Mouse (Mus musculus) intestine, embryonic 14.5 days (tissue): ENCODE measurements around the gene Wnt3a. TPM values are rescaled to one million over a fixed set of nuclear protein-coding genes. Genes with fewer than 3 reads are reported as not detected.
A peak's percentile ranks its signal among the peaks of the same experiment; 100 is the strongest.
"Not testable (repeated sequence)": the region's sequence is repeated elsewhere in the genome, so short reads cannot be mapped to it uniquely, and the experiment has no call there.

Source experiments
- ATAC-seq: fragments of 200-750 bp; cut with Nextera tagmentation; replicated peaks from 2 replicates; pipeline ENCODE4 v1.8.0; 2017; ENCODE audit warnings: low read depth, moderate number of reproducible peaks, moderate TSS enrichment, moderate library complexity; ENCODE audit not compliant: low FRiP score, low TSS enrichment
- DNase-seq: peaks from one replicate; pipeline ENCODE4 v3.0.0-alpha.2; 2018; ENCODE audit warnings: low spot score
- H3K27ac ChIP-seq: fragments of 300-500 bp; sonication (generic); 2 replicates; pipeline ENCODE4 v1.5.1; 2014; ENCODE audit warnings: low read depth, mild to moderate bottlenecking, control low read depth
- H3K27me3 ChIP-seq: fragments of 300-500 bp; sonication (generic); replicated peaks from 2 replicates; pipeline ENCODE4 v1.6.1; 2014; ENCODE audit warnings: low read length, control low read depth; ENCODE audit not compliant: control insufficient read depth, insufficient read depth
- H3K36me3 ChIP-seq: fragments of 300-500 bp; sonication (generic); 2 replicates; pipeline ENCODE4 v1.6.1; 2014; ENCODE audit warnings: low read length, control low read depth; ENCODE audit not compliant: control insufficient read depth, insufficient read depth
- H3K4me1 ChIP-seq: fragments of 300-500 bp; sonication (generic); replicated peaks from 2 replicates; pipeline ENCODE4 v1.6.1; 2014; ENCODE audit warnings: low read length, control low read depth, mixed read lengths; ENCODE audit not compliant: control insufficient read depth, insufficient read depth
- H3K4me2 ChIP-seq: fragments of 300-500 bp; sonication (generic); 2 replicates; pipeline ENCODE4 v1.6.1; 2014; ENCODE audit warnings: low read length
- H3K4me3 ChIP-seq: fragments of 300-500 bp; sonication (generic); 2 replicates; pipeline ENCODE4 v1.5.1; 2014; ENCODE audit warnings: low read depth, low read length, control low read depth, mixed read lengths
- H3K9ac ChIP-seq: fragments of 300-500 bp; sonication (generic); 2 replicates; pipeline ENCODE4 v1.6.1; 2014; ENCODE audit warnings: mild to moderate bottlenecking, low read length
- H3K9me3 ChIP-seq: fragments of 300-500 bp; sonication (generic); 2 replicates; pipeline ENCODE4 v1.6.1; 2016; ENCODE audit warnings: low read length, control low read depth; ENCODE audit not compliant: control insufficient read depth
- WGBS: fragments of 180-500 bp; shearing (Covaris S2); extraction: QIAGEN DNeasy Blood & Tissue Kit; methylation state at CpG from one replicate; pipeline ENCODE4 v1.1.7; 2014; 5-methylcytosine and 5-hydroxymethylcytosine counted together
- polyA plus RNA-seq: library from polyadenylated mRNA; unstranded; fragments of >200 nt; fragmentation: Nextera tagmentation; extraction: Ambion mirVana; gene quantifications from 2 replicates; pipeline ENCODE4 v1.2.1, GENCODE M21; 2014

Gene Wnt3a
- polyA plus RNA-seq, 1 experiment from 2014 or later, result not detected

DNA sequence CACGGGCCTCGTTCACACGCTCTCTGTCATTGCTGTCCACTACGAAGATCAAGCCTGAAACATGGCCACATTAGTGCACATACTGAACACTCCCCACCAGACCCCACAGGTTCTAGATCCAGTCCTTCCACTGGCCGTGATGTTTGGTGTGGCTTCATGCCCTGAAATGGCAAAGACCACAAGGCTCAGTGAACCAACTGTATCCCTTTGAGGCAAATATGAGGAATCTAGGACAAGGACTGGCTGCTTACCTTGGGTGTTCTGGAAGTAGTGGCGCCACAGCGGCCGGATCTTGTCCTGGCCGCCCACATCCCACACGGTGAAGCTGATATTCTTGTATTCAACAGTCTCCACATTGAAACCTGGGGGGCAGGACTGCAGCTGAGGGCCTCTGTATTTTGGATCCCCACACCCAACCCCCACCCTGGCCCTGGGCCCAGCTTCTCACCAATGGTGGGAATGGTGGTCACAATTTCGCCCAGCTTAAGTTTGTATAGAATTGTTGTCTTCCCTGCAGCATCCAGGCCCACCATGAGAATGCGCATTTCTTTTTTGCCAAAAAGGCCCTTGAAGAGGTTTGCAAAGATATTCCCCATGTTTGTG lies 77.6 kb downstream of the Wnt3a start:
- ATAC-seq (no peak), DNase-seq (no peak)
- Histone ChIP-seq H3K9ac (no peak overlapping the region), H3K4me1 (peaks cover 10% of the 10 kb centered on the region; the same call in 1 of the 2 replicates), H3K4me3 (no peak overlapping the region), H3K27ac (no peak overlapping the region), H3K27me3 (no peaks in the 10 kb centered on the region), H3K4me2 (no peak overlapping the region), H3K36me3 (peaks cover 50% of the 10 kb centered on the region), H3K9me3 (no peaks in the 10 kb centered on the region)
- WGBS, result 89% methylated on average over 12 of the region's 12 CpGs

DNA sequence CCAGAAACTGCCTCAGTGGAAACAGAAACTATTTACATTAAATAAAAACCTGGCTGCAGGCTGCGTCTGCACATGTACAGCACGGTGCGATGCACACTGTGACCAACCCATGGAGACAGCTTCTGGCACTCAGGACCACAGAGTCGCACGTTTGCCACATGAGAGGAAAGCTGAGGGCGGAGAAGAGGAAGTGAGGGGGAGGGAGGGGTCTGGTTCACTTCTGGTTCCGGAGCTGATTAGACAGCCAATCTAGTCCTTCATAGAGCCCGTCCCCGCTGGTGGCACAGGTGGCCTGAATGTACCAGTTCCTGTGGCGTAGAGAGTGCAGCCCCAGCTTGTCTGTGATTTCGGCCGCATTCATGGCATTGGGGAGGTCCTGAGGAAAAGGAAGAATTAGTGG lies 78.2 kb downstream of the Wnt3a start:
- not testable (repeated sequence) for H3K27ac ChIP-seq, H3K27me3 ChIP-seq, H3K4me3 ChIP-seq, DNase-seq, H3K9ac ChIP-seq, H3K9me3 ChIP-seq, H3K4me2 ChIP-seq, ATAC-seq
- peaks cover 45% of the 10 kb centered on the region for H3K36me3 ChIP-seq
- 80% methylated on average over 12 of the region's 12 CpGs for WGBS
- peaks cover 10% of the 10 kb centered on the region; the same call in 1 of the 2 replicates for H3K4me1 ChIP-seq

DNA sequence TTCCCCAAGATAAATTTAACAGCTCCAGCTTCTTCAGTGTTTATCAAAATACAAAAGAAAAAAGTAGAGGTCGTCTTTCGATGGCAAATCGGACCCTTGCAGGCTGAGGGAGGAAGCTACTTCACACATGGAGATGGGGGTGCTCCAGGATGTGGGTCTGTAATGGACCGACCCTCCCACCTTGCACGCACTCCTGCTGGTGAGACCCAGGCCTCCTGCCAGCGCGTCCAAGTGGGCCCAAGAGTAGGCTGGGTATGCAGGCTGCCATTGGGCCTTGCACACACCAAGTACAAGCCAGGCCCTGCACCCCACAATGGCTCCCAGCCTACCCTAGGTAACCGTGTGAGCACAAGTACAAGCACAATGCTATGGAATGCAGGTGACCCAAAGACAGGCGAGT lies 79.0 kb downstream of the Wnt3a start:
- Histone ChIP-seq H3K4me1 (peaks cover 10% of the 10 kb centered on the region; the same call in 1 of the 2 replicates), H3K36me3 (peaks cover 50% of the 10 kb centered on the region)
- not testable (repeated sequence) for H3K27me3 ChIP-seq, H3K4me2 ChIP-seq, H3K27ac ChIP-seq, DNase-seq, H3K9ac ChIP-seq, ATAC-seq, H3K4me3 ChIP-seq, H3K9me3 ChIP-seq
- WGBS, result 89% methylated on average over 9 of the region's 9 CpGs

DNA sequence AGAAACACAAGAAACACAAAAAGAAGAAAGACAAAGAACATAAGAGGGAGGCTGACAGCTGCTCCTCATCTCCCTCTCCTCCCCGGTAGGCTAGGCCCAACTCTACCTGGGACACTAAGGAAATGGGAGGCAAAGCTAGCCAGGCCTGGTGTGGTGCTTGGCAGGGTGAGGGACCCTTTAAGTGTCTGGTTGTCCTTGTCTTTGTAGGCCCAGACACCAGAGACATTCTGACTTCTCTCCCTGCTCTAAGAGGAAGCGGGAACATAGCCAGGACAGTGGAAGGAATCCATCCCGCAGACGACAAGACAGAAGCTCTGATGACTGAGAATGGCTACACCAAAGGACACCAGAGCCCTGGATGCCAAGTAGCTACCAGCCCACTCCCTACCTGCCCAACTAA lies 80.5 kb downstream of the Wnt3a start:
- Histone ChIP-seq H3K4me1 (peaks cover 10% of the 10 kb centered on the region; the same call in 1 of the 2 replicates), H3K27me3 (no peaks in the 10 kb centered on the region), H3K9ac (no peak overlapping the region), H3K4me2 (no peak overlapping the region), H3K4me3 (no peak overlapping the region), H3K9me3 (no peaks in the 10 kb centered on the region), H3K36me3 (peaks cover 64% of the 10 kb centered on the region), H3K27ac (0 out of 2 replicates have a peak overlapping the region, but pooled peaks have one; percentile 19)
- 89% methylated on average over 4 of the region's 4 CpGs for WGBS
- ATAC-seq (no peak), DNase-seq (no peak)

DNA sequence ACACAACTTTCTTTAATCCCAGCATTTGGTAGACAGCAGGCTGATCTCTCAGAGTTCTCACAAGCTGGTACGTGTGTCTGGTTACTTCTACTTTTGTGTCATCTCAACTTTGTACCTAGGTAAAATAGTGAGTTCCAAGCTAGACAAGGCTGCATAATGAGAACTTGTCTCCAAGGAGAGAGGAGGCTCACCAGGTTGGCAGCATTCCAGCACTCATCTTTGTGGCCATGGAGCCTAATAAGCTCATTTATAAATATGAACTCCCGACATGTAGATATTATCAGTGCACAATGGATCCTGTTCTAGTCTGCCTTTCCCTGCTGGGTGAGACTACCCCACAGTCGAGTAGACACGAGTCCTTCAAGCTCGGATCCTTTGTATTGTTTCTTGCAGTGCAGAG lies 81.0 kb downstream of the Wnt3a start:
- no peak for DNase-seq
- Histone ChIP-seq H3K4me1 (peaks cover 10% of the 10 kb centered on the region; the same call in 1 of the 2 replicates), H3K4me2 (peak overlapping the region; percentile 58; the same call in 1 of the 2 replicates), H3K27ac (0 out of 2 replicates have a peak overlapping the region, but pooled peaks have one; percentile 19), H3K27me3 (no peaks in the 10 kb centered on the region), H3K4me3 (peak overlapping the region; percentile 86; the same call in 1 of the 2 replicates), H3K36me3 (peaks cover 64% of the 10 kb centered on the region), H3K9ac (no peak overlapping the region), H3K9me3 (no peaks in the 10 kb centered on the region)
- no peak for ATAC-seq
- 71% methylated on average over 5 of the region's 5 CpGs for WGBS

DNA sequence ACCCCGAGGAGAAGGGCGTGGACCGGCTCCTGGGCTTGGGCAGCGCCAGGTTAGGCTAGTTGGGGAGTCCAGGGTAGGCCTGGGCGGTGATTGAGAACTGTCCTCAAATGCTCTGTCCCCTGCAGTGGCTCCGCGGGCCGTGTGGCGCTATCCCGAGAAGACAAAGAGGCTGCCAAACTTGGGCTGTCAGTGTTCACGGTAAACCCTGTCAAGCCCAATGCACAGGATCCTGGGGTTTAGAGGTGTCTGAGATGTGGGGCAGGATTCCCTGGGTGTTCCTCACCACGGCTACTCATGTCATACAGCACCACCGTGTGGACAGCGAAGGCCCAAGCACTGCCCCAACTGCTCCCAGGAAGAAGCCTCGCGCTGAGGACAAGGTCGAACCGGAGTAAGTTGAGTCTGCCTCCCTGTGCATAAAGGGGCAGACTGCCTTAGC lies 81.5 kb downstream of the Wnt3a start:
- Histone ChIP-seq H3K4me1 (peaks cover 10% of the 10 kb centered on the region; the same call in 1 of the 2 replicates), H3K36me3 (peaks cover 64% of the 10 kb centered on the region), H3K9me3 (no peaks in the 10 kb centered on the region), H3K27ac (peak overlapping the region; percentile 93; the same call in 1 of the 2 replicates), H3K9ac (peak overlapping the region; percentile 87), H3K4me3 (peak overlapping the region; percentile 86), H3K27me3 (no peaks in the 10 kb centered on the region), H3K4me2 (peak overlapping the region; percentile 58)
- WGBS, result 10% methylated on average over 18 of the region's 18 CpGs
- peak; percentile 65 for ATAC-seq
- peak; percentile 89 for DNase-seq

DNA sequence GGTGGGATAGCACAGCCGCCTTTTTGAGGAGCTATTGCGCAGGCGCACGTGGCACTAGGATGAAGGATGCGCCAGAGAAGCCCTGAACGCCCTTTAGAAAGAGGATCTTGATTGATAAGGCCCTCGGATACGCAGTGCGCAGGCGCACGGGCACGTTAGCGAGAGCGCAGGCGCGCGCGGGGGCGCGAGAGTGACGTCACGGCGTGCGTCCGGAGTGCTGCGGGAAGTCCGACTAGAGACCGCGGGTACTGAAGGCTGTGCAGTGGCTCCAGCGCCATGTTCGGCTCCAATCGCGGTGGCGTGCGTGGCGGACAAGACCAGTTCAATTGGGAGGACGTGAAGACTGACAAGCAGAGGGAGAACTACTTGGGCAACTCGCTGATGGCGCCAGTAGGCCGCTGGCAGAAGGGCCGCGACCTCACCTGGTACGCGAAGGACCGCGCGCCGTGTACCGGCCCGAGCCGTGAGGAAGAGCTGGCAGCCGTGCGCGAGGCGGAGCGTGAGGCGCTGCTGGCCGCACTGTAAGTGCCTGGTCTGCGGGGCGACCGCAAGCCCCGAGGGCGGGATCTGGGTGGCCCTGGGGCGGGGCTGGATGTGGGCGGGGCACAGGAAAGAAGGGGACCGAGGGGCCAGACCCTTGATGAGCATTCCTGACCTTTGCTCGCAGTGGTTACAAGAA lies 82.3 kb downstream of the Wnt3a start, which contains the start of gene 2310033P09Rik:
2310033P09Rik (plus strand) TSS at position 169 of the 679 bp plus-strand sequence.
- under 1% methylated on average over 64 of the region's 67 CpGs for WGBS
- H3K4me1 ChIP-seq, result peaks cover 10% of the 10 kb centered on the region; the same call in 1 of the 2 replicates
- H3K9me3 ChIP-seq, result no peaks in the 10 kb centered on the region
- peak within 1 kb of the TSS; percentile 87 for H3K9ac ChIP-seq
- no peaks in the 10 kb centered on the region for H3K27me3 ChIP-seq
- peak within 1 kb of the TSS; percentile 93 for H3K27ac ChIP-seq
- ATAC-seq, result peak; percentile 83
- peak within 1 kb of the TSS; percentile 58 for H3K4me2 ChIP-seq
- peak within 1 kb of the TSS; percentile 86 for H3K4me3 ChIP-seq
- DNase-seq, result peak; percentile 95
- peaks cover 63% of the 10 kb centered on the region for H3K36me3 ChIP-seq

DNA sequence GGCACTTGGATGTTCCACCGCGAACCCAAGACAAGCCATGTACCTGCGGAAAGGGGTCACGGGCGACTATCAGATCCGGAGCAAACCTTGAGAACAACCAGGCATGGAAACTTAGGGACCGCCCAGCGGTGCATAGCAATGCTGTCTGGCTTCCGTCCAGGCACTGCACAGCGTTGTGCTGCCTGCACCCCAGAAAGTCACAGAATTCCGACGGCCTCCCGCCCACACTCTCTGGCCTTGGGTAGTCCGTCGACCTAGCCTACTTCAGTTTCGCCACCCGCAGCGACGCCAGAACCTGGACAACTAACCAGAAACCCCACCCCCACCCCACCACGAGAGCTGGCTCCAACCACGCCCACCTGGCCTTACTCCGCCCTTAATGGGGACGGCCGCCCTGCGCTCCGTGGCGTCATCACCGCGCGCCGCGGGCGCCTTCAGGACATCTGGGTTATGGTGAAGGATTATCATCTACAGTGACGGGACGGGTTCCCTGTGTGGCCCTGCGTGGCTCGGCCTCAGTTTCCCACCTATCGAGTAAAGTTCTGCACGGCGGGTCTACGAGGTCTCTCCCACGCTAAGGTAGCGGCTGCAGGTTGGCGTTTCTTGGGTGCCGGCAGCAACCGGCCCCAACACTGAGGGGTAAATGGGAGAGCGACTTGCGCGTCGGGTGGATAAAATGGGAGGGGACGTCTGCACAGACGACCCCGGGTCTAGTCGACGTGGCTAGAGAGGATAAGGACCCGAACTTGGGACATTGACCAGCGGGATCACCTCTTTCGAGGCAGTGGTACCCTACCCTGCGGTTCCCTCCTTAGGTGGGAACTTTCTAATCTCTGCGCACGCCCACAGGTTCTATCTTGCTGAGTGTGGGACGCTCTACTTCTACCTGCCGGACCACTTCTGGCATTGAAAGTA lies 88.2 kb downstream of the Wnt3a start, which contains the start of gene Mrpl55:
Mrpl55 (plus strand) TSS at position 406 of the 915 bp plus-strand sequence.
- DNase-seq (peak; percentile 99), ATAC-seq (peak; percentile 93)
- Histone ChIP-seq H3K9me3 (no peaks in the 10 kb centered on the region), H3K4me1 (peaks cover 14% of the 10 kb centered on the region), H3K36me3 (peaks cover 44% of the 10 kb centered on the region), H3K4me2 (peak within 1 kb of the TSS; percentile 97), H3K4me3 (peak within 1 kb of the TSS; percentile 79), H3K27me3 (no peaks in the 10 kb centered on the region), H3K9ac (peak within 1 kb of the TSS; percentile 70), H3K27ac (peak within 1 kb of the TSS; percentile 71)
- WGBS, result under 1% methylated on average over 63 of the region's 63 CpGs
